Mouse (Mus musculus) ES-E14 (cell line): ENCODE measurements around the gene Fscn3.

Experiments
- HCFC1 ChIP-seq: IDR thresholded peaks from 2 replicates; pipeline ENCODE4 v1.6.1; 2012; ENCODE audit warnings: low read length, inconsistent platforms, borderline replicate concordance; ENCODE audit not compliant: insufficient read depth
- MAFK ChIP-seq: IDR thresholded peaks from 2 replicates; pipeline ENCODE4 v1.6.1; 2014; ENCODE audit warnings: mild to moderate bottlenecking, low read depth, low read length, inconsistent platforms; ENCODE audit not compliant: insufficient read depth
- ZC3H11A ChIP-seq: IDR thresholded peaks from 2 replicates; pipeline ENCODE4 v1.6.1; 2012; ENCODE audit warnings: low read depth, mild to moderate bottlenecking, inconsistent platforms, low read length, borderline replicate concordance
- ZNF384 ChIP-seq: IDR thresholded peaks from 2 replicates; pipeline ENCODE4 v1.6.1; 2012; ENCODE audit warnings: low read depth, low read length, inconsistent platforms

DNA sequence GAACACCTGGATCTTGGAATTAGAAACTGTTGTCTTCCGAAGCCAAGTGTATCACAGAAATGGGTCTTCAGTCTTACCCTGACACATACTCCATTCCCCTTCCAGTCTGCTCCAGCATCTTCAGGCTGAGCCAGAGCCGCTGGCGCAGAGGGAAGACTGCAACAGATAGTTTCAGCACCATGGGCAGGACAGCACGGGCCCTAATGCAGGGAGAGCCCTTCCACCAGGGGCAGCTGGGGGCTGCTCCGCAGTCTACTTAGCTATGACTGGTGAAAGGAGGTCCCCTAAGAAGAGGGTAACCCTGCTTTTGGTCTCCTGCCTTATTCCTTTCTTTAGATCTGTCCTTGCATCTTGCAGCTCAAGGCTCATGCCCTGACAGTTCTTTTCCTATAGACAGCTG is 22.9 kb downstream of the Fscn3 start:
- TF ChIP-seq ZNF384 (no peak), HCFC1 (no peak), MAFK (no peak), ZC3H11A (no peak)
